8 mouse cellular contexts compared by ENCODE assay signal in the genomic region with DNA sequence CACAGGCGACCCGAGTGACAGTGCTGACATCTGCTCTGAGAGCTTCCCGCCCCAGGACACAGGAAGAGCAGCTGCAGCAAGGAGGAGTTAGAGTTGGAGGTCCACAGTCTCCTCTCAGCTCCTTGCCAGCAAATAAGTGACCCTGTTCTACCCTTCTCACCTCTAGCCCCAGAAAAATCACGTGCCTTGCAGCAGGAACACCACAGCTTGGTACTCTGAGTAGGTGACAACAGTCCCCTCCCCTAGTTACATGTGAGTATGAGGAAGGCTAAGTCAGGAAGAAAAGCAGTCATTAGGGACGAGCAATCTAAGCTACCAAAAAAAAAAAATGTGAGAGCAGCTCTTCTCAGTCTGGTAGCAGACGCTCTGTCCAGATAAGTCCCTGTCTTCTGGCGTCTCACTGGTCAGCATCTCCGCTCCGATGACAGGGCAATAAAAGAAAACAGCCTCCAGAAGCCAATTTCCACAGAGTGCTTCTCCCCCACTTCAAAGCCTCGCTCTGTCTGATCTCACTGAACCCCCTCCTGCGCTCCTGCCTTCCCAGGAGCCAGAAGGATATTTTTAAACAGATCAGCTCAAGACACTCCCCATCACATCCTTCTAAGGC. TPM values are rescaled to one million over a fixed set of nuclear protein-coding genes. Genes with fewer than 3 reads are reported as not detected.
DNase-seq lines count a peak whose midpoint lies in the region; ATAC-seq lines count a peak whose summit lies in the region.

No protein-coding gene starts in this region.

- 0 out of 2 replicates have a peak overlapping the region, but pooled peaks have one; percentile 4 for H3K4me2 ChIP-seq in midbrain, embryonic 12.5 days (replicated peaks)

- H3K27me3 ChIP-seq in midbrain, embryonic 12.5 days: no peaks in the 10 kb centered on the region

- peak; percentile 8 for ATAC-seq in inflammation-experienced regulatory T-cells, adult 6 months
- ATAC-seq in midbrain, embryonic 12.5 days (ENCODE audit: low FRiP score, low read depth): no peak

- no peak overlapping the region for H3K9ac ChIP-seq in midbrain, embryonic 12.5 days (replicated peaks)

- H3K4me3 ChIP-seq in midbrain, embryonic 12.5 days: no peak overlapping the region

- peaks cover 49% of the 10 kb centered on the region for H3K4me1 ChIP-seq in midbrain, embryonic 12.5 days

- H3K9me3 ChIP-seq in midbrain, embryonic 12.5 days: no peaks in the 10 kb centered on the region

- peak overlapping the region; percentile 52 for H3K27ac ChIP-seq in midbrain, embryonic 12.5 days (replicated peaks)

- DNase-seq in adrenal gland, postnatal 14 days: peak; percentile 39
- no peak for DNase-seq in adrenal gland, adult 8-10 months
- peak; percentile 19 for DNase-seq in lung, postnatal 10 days
- no peak for DNase-seq in lung, postnatal 4 days
- DNase-seq in urinary bladder, postnatal 36 days (ENCODE audit: low spot score in 2 of 2): no peak
- no peak for DNase-seq in spleen, adult 18-20 months

- 44% methylated on average over 11 of the region's 11 CpGs for WGBS in midbrain, embryonic 12.5 days

- no peaks in the 10 kb centered on the region for H3K36me3 ChIP-seq in midbrain, embryonic 12.5 days

RNA-seq across cellular contexts. Expression of a gene that starts 6.1 kb away (rescaled TPM):
- 98.9 and 120 TPM in 2 replicates for total RNA-seq in adrenal gland, postnatal 14 days (2021)
- 100 to 1,000 TPM; 101 to 141 (median 124) TPM for total RNA-seq in adrenal gland, adult 8-10 months (2022)
- polyA plus RNA-seq in inflammation-experienced regulatory T-cells, adult 6 months (2017; shearing (Covaris generic)): 10 to 100 TPM in 2 of 3 experiments, 1 to 10 TPM in 1; 9.8 to 16.6 (median 13.3) TPM
- 21.7 and 24.1 TPM in 2 replicates for polyA plus RNA-seq in midbrain, embryonic 12.5 days (2016; fragmentation: Nextera tagmentation; extraction: Ambion mirVana)

RNA-seq across cellular contexts. Expression of a gene that starts 19.2 kb away (rescaled TPM):
- 995 and 1,088 TPM in 2 replicates for total RNA-seq in adrenal gland, postnatal 14 days (2021)
- total RNA-seq in adrenal gland, adult 8-10 months (2022): 1,000 to 10,000 TPM in 2 of 4 experiments, 100 to 1,000 TPM in 2; 908 to 1,162 (median 1,035) TPM
- 1,000 to 10,000 TPM; 1,376 to 1,988 (median 1,894) TPM for polyA plus RNA-seq in inflammation-experienced regulatory T-cells, adult 6 months (2017; shearing (Covaris generic))
- polyA plus RNA-seq in midbrain, embryonic 12.5 days (2016; fragmentation: Nextera tagmentation; extraction: Ambion mirVana): 475 and 502 TPM in 2 replicates

RNA-seq across cellular contexts. Expression of a gene that starts 35.0 kb away (rescaled TPM):
- total RNA-seq in adrenal gland, postnatal 14 days (2021): 21.5 and 27.1 TPM in 2 replicates
- 10 to 100 TPM; 22.7 to 39.2 (median 29.1) TPM for total RNA-seq in adrenal gland, adult 8-10 months (2022)
- polyA plus RNA-seq in inflammation-experienced regulatory T-cells, adult 6 months (2017; shearing (Covaris generic)): 1 to 10 TPM; 4.4 to 8.7 (median 8.2) TPM
- 14.9 and 17.8 TPM in 2 replicates for polyA plus RNA-seq in midbrain, embryonic 12.5 days (2016; fragmentation: Nextera tagmentation; extraction: Ambion mirVana)

Comparison
In these comparisons a context has a peak if more than half of its experiments do, and no peak if none do; other contexts are left out.
1. DNase-seq: peak in adrenal gland, postnatal 14 days (single experiment) and lung, postnatal 10 days (single experiment); none in adrenal gland, adult 8-10 months (single experiment), lung, postnatal 4 days (0 of 2), urinary bladder, postnatal 36 days (0 of 2) and spleen, adult 18-20 months (0 of 2).